Mouse (Mus musculus): Measurements from ENCODE around the gene Gm42517.

The Gm42517 gene

DNA sequence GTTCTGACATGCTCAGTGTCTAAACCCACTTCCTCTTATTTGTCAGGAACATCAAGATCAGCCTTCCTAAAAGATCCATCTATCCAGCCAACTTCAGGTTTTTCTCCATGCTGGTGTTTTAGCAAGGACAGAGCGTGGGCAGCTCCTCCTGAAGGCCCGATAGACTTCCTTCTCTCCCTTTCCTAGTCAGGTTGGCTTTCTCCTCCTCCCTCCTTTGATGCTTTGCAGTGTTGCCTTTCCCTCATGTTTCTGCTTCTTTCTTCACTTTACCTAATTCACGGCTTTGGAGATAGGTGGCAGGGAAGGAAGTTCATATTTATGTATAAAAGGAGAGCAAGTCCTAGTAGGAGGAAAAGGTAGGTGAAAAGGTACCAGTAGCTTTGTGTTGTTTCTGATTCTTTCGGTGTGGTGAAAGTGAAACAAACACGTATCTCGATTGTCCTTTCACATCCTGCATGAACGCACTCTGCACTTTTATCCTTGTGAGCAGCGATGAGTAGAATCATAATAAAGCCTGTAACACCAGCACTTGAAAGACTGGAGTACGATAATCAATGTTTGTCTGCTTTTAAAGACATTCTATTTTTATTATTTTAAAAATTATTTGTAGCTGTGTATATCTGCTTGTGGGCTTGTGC is 18.1 kb downstream of the Gm42517 start:
- no peak for DNase-seq (ENCODE audit: low spot score in 2 of 2)

DNA sequence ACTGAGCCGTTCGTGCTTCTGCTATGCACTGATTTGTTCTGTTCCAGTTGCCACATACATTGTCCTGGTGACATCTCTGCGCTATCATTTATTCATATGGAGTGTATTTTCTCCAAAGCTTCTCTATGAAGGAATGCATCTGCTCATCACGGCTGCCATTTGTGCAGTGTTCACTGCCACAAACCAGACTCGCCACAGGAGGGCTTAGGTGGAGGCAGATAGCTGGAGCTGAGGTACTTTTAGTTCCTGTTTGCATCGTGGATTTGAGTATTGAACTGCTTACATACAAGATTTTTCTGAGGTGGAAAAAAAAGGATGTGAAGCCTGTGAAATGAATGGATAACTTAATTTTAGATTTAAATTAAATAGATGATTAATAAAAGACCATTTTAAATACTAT is 19.9 kb downstream of the Gm42517 start:
- no peak for DNase-seq (ENCODE audit: low spot score in 2 of 2)

DNA sequence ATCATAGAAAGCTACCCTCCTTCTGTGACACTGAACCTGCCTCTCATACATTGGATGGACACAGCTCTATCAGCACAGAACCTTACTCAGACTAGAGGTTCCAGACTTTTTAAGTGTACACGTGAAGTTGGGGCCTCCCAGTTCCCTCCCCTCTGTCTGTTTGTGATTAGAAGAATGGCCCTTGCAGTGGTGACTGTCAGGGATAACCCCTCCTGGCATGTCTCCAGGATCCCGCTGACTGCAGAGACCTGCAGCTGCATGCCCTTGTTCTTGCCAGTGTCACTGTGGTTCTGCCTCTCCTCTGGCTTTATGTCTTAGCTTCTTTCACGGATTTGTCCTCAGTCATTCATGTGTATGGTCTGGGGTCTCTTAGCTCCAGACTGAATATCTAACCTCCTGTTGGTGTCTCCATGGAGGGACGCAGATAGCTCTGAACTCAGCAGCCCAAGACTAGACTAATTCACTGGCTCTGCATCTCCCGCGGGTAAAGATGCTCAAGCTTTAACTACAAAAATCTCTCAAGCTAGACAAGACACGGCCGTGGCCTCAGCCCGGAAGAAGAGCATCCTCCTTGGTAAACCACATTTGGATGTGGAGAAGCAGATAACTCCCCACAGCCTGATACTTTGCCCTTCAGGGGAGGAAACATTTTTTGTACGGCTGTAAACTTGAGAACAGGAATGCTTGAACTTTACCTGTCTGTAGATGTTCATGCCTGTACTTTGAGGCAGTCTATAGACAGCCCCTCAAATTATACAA is 22.2 kb downstream of the Gm42517 start:
- DNase-seq (ENCODE audit: low spot score in 2 of 2), result no peak

DNA sequence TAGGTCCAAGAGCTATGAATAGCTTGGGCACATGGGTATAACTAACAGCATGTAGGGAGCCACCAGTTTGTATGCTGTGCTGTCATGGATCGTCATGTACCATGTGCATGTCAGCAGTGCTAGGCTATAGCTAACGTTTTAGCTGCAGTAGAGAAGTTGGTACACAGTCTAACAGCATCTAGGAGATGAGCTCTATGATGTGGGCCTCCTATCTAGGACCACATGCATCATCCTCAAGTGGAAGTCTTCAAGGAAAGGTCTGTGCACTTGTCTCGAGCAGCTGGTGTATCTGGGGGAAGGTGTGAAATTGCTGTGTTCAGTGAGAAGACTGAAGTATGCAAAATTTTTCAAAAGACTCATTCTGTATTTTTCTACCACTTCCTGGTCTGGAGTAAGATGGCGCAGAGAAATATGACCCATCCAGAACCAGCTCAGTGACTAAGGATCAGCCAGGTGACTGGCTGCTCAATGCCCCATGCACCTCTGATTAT is 24.0 kb downstream of the Gm42517 start:
- DNase-seq (ENCODE audit: low spot score in 2 of 2), result no peak

DNA sequence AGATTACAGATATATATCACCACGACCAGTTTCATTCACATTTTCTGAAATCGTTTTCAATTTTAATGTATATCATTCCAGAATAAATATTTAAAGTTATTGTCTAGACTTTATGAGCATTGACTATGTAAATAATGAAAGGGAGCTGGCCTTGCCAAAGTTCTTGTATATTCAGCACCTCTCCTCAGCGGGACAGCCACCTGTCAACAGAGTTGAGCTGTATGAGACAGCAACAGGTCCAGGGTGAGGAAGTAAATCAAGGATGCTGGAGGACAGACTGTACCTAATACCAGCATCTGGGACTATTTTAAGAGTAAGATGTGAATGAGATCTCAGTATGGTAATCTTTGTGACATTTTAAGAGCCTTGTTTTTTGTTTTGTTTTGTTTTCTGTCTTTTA is 29.7 kb downstream of the Gm42517 start:
- no peak for DNase-seq (ENCODE audit: low spot score in 2 of 2)

DNA sequence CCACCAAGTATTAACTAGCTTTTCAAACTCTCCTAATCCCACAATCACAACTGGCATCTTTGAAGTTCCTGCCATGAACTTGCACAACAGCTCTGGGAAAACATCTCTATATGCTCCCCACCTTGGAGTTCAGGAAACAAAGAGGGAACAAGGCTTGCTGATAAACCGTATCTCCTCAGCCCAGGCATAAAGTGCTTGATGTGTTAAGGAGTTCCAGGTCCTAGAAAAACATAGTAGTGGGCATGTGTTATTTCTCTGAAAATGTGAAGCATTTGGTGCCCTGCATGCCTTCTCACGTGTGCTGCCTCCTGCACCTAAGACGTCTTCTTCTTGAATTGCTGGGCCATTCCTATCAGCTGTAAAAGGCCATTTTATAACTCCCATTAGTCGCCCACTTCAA is 30.3 kb downstream of the Gm42517 start:
- DNase-seq (ENCODE audit: low spot score in 2 of 2), result no peak

DNA sequence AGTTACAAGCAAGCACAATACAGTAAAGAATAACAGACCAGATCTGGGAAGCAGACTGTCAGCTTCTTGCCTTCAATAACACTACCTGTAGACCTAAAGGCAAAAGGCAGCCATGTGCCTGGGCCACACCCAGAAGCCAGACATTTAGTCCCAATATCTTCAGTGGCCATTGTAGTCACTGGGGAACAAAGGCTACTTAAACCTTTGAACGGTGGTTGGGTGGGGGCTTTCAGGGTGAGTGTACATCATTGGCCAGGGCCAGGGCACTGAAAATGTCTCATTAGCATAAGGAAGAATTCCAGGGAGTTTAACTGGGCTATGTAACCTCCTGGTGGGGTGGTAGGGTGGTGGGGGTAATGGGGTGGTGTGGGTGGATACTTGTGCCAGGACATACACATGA is 36.7 kb downstream of the Gm42517 start:
- no peak for DNase-seq (ENCODE audit: low spot score in 2 of 2)
